Mouse (Mus musculus) frontal cortex, adult (tissue): ENCODE measurements at regions not wholly inside any gene's neighbourhood (a gene's known extent, or its start where the extent isn't known, plus 50 kb on each side); places are given as distances from the start of the nearest gene placed in this dataset.
A peak's percentile ranks its signal among the peaks of the same experiment; 100 is the strongest.

Experiments used
- ATAC-seq: cut with Nextera tagmentation; 2 replicates; pipeline ENCODE4 v1.9.2; 2017; ENCODE audit warnings: mild to moderate bottlenecking, moderate library complexity, mixed read lengths; ENCODE audit not compliant: low TSS enrichment

DNA sequence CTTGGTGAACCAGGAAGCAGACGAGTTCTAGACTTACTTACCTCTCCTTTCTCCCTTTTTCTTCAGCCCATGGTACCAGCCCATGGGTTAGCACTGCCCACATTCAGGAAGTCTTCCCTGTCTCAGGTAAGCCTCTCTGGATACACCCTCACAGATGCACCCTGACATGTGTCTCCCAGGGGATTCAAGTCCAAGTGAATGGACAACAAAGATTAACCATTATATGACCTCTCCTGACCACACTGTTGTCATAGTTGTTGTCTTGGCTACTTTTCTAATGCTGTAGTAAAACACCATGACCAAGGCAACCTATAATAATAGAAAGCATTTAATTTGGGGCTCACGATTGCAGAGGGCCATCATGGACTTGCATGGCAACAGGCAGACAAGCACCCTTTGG, 98.8 kb upstream of the Vash1 start:
- no peak for ATAC-seq

DNA sequence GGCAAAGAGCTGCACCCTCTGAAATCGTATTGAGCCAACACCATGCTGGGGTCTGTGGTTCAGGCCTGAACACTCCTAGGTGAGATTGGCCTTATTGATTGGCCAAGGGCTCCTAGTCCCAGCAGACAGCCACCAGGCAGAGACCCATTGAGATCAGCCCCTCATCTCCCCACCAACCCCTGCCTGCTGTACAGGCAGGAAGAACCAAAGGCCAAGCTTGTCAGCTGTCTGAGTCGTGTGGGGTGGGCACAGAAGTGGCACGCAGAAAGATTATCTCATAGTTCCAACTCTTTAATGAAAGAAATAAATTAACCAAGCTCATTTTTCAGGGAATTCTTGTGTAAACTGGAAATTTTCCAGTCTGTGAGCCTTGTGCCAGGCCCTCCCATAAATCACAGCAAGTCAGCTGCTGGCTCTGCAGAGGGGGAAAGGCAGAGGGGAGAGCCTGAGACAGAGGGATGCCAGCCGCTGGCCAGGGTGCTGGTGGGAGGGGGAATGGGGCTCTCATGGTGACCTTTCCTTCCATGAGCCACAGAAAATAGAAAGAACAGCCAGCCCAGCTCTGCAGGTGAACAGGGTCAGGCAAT, 98.3 kb upstream of the Vash1 start:
- no peak for ATAC-seq

- no peak for ATAC-seq
Measured at GRCm38 (mm10) chr12:86582076-86582475, 96.4 kb upstream of the Vash1 start.

DNA sequence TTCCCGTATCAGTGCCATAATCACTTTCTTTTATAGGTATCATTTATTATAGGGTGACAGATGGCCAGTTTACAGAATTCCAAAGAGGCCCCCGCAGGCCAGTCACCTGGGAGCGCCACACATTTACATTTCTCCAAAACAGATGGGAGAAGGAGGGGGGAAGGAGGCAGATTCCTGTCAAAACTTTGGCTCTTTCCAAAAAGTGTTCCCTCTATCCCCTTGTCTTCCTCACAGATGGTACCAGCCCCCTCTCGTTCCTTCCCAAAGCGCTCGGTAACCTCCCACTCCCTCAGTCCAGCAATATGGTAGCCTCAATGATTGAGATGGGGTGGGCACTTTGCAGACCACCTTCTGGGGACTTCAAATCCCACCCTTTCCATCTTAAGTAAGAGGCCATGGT, 90.5 kb upstream of the Vash1 start:
- no peak for ATAC-seq

DNA sequence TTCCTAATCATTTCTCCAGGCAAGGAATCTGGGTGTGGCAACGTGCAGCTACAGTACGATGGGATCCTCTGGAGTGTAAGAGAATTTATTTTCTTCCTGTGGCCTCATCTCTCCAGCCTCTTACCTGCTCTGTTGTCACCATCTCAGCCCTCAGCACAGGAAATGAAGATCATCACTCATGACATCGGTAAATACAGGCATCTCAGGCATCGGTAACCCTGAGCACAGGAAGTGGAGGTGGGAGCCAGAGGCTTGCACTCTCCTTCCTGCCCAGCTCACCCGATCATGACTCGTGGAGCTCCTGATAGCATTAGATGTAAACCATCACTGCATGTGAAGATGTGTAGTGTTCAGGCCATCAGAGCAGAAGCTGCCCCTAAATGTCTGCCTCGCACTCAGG, 86.0 kb upstream of the Vash1 start:
- ATAC-seq, result no peak

- no peak for ATAC-seq
Measured at GRCm38 (mm10) chr12:86594647-86595046, 83.9 kb upstream of the Vash1 start.

GRCm38 (mm10) chr12:86600041-86600440, 78.5 kb upstream of the Vash1 start:
- no peak for ATAC-seq

GRCm38 (mm10) chr12:86603521-86603920, 75.0 kb upstream of the Vash1 start:
- ATAC-seq, result no peak

DNA sequence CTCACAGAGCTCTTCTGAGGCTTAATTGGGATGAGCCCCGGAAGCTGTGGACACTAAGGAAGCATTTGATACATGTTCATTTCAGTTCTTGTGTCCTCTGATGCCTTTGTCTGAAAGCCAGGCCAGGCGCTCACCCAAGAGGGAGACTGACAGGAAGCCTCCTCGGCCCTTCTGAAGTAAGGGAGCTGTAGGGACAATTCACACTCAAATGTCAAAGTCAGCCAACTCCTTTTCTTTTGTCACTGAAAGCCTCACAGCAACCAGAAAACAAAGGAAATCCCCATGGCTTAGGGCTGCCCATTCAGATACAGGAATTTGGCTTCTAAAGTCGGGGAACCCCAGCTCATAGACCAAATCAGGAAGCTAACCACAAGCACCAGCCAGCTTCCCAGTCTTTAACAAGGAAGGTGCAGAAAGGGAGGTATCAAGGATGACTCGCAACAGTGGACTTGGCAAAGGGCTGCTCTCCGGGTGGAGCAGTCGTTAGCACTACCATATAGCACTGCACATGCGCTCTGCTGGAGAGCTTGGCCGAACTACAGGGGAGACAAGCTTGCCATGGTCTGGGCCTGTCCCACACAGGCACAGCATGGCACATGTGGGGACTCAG, 66.0 kb upstream of the Vash1 start:
- no peak for ATAC-seq

- ATAC-seq, result peak; percentile 55; the same call in 1 of the 2 replicates
Measured at GRCm38 (mm10) chr12:86614156-86614555, 64.3 kb upstream of the Vash1 start.

DNA sequence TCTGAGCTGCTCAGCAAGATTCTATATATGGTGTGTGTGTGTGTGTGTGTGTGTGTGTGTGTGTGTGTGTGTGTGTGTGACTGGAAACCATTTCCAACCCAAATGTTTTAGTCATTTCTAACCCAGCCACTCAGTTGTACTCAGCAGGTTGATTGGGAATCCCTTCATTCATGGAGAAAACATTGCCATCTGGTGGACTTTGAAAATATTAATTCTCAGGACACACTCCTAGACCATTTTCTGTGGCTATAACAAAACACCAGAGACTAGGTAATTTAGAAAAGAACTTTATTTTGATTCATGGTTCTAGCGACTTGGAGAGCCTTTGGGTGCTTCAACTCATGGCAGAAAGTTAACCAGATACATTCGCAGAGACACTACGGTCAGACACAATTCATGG, 62.2 kb upstream of the Vash1 start:
- no peak for ATAC-seq

- no peak for ATAC-seq
Measured at GRCm38 (mm10) chr12:86624195-86624594, 54.3 kb upstream of the Vash1 start.

DNA sequence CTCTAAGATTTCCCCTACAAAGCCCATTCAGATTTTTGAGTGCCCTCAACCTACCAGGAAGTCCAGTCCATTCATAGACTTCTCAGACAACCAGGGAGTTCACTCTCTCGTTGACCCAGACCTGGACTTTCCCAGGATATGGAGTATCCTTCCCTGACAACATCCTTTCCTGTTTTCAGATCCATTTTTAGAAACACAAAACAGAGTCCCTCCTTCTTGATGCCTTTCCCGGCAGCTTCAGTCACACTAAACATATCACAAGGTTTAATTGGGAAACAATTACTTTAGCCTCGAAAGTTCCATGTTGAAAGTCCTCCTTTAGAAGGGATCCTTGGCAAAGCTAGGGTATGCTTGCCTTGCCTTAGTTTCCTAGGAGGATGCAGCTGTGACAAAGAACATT, 51.8 kb upstream of the Vash1 start:
- no peak for ATAC-seq

DNA sequence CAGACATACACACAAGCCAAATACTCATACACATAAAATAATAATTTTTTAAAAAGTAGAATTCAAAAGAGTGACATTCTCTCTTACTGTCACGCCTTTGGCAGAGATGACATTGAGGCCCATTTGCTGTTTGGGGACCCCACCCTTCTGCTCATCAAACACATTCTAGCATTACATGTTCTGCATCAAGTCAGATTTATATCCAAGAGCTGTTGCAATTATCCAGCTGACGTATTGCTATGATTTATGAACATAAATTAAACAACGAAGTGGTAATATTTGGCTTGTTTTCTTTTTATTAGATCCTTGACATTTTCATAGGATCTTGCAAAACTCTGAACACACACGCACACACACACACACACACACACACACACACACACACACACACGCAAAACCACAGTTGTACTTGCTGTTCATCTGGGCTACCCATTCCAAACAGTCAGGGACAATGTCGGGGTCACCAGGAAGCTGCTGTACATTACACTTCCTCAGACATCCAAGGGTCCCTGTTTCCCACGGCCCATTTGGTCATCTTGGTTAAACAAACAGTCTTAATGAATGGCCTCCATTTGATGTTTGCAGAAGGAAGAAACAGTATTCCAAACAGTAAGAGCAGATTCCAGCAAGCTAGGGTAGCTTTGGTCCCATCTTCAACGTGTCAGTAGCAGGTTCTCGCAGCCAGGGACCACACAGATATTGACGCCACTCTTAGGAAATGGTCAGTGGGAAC, 50.3 kb upstream of the Vash1 start:
- ATAC-seq, result no peak
